Mouse (Mus musculus): ENCODE measurements around the gene Gata3. TPM values are rescaled to one million over a fixed set of nuclear protein-coding genes. Genes with fewer than 3 reads are reported as not detected.

Gata3 gene
- polyA plus RNA-seq, 1 experiment, result 4.0 TPM

DNA sequence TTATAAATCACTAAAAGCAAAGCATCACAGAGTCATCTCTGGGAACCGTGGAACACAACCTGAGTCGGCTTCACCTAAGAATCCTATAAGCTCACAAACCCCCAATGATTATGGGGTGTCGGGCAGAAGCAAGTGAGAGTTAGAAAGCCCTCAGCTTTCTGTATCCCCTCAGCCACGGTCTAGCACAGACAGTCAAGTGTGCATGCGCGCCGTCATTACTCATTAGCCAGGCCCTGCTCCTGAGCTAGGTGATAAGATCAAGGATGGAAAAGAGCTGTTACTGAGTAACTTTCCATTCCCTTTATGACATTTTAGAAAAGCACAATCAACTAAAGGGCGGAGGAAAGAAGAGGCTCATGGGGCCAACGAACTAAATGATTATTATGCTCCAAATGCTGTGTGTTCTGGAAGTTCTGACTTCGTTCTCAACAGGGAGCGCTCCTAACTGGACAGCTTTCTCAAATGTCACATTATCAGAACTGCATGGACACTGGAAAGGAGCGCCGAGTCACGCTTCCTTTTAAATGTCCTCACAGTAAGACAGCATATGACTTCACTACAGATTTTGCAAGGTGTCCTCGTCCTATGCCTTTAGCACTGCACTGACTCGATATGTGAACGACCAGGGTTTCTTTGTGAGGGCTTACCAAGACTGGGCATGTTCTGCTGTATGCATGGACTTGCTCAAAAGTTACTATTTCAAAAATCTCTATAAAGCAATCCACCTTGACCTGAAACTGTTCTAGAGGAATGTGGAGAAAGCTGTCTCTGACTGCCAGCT lies 29.0 kb upstream of the Gata3 start:
- no peak overlapping the region for H3K4me3 ChIP-seq (ENCODE audit: insufficient read depth, poor library complexity, severe bottlenecking)
- no peak overlapping the region for H3ac ChIP-seq (ENCODE audit: control insufficient read depth, insufficient read length, low read depth)
- no peaks in the 10 kb centered on the region for H3K79me3 ChIP-seq (ENCODE audit: low read depth)
- no peaks in the 10 kb centered on the region for H3K27me3 ChIP-seq (ENCODE audit: control insufficient read depth, insufficient read depth, insufficient read length)
- H3K36me3 ChIP-seq (ENCODE audit: control insufficient read depth, insufficient read depth), result peaks cover 14% of the 10 kb centered on the region
- TF ChIP-seq CEBPB (IDR thresholded peaks at IDR 0.05; ENCODE audit: low read depth) (no peak), MYOG (IDR thresholded peaks at IDR 0.05; ENCODE audit: control insufficient read depth, extremely low read depth, insufficient read length) (no peak), USF1 (IDR thresholded peaks at IDR 0.05; ENCODE audit: low read depth) (no peak), CTCF (IDR thresholded peaks at IDR 0.05; ENCODE audit: control insufficient read depth, insufficient read depth, insufficient read length) (no peak), MYOD1 (IDR thresholded peaks at IDR 0.05; ENCODE audit: control insufficient read depth, insufficient read length, low read depth) (no peak), MAX (IDR thresholded peaks at IDR 0.05) (no peak), FOSL1 (IDR thresholded peaks at IDR 0.05; ENCODE audit: insufficient read depth, low read length, poor library complexity, severe bottlenecking) (no peak)
- H3K79me2 ChIP-seq (ENCODE audit: control insufficient read depth, insufficient read depth), result no peaks in the 10 kb centered on the region

DNA sequence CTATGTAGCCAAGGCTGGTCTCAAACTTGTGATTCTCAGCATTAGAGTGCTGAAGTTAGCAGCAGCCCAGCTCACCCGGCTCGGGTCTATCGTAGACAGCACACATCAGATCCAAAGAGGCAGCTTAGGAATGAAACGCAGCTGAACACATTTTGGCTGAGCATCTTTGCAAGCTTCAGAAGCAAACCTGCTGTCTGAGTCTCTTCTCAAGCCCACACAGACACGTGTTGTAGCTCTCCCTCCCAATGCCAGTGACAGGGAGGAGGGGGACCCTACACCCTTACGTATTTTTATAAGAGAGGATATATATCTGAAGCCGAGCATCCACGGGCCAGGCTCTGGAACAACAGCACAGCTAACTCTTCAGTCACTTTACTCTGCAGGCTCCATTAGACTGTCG lies 27.8 kb upstream of the Gata3 start:
- TF ChIP-seq FOSL1 (IDR thresholded peaks at IDR 0.05; ENCODE audit: insufficient read depth, low read length, poor library complexity, severe bottlenecking) (no peak), MAX (IDR thresholded peaks at IDR 0.05) (no peak)
- Histone ChIP-seq H3K79me2 (ENCODE audit: control insufficient read depth, insufficient read depth) (no peaks in the 10 kb centered on the region), H3K36me3 (ENCODE audit: control insufficient read depth, insufficient read depth) (peaks cover 12% of the 10 kb centered on the region), H3K27me3 (ENCODE audit: control insufficient read depth, insufficient read depth, insufficient read length) (no peaks in the 10 kb centered on the region), H3ac (ENCODE audit: control insufficient read depth, insufficient read length, low read depth) (no peak overlapping the region), H3K4me3 (ENCODE audit: insufficient read depth, poor library complexity, severe bottlenecking) (no peak overlapping the region), H3K79me3 (ENCODE audit: low read depth) (no peaks in the 10 kb centered on the region)

DNA sequence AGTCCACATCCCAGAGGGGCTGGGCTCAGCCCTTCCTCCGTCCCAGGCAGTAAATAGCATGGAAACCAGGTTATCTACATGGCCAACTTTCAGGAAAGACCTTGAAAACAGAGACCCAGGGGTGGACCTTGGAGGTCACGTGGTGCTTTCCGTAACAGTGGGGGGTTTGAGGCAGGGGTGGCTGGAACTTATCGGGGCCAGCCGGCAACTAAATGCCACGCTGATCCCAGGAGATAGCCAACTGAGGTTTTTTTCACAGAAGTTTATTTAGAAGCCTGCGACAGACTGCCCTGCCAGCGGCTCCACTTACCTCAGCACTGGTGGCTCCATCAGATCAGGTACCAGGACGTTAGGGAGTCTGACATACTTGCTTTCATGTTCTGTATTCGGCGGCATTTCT lies 16.2 kb upstream of the Gata3 start:
- H3K36me3 ChIP-seq (ENCODE audit: control insufficient read depth, insufficient read depth), result no peaks in the 10 kb centered on the region
- no peak overlapping the region for H3ac ChIP-seq (ENCODE audit: control insufficient read depth, insufficient read length, low read depth)
- no peak overlapping the region for H3K4me3 ChIP-seq (ENCODE audit: insufficient read depth, poor library complexity, severe bottlenecking)
- no peaks in the 10 kb centered on the region for H3K79me3 ChIP-seq (ENCODE audit: low read depth)
- no peaks in the 10 kb centered on the region for H3K79me2 ChIP-seq (ENCODE audit: control insufficient read depth, insufficient read depth)
- no peak for TF ChIP-seq USF1 (IDR thresholded peaks at IDR 0.05; ENCODE audit: low read depth)
- TF ChIP-seq MYOD1 (IDR thresholded peaks at IDR 0.05; ENCODE audit: control insufficient read depth, insufficient read length, low read depth), result no peak
- TF ChIP-seq CTCF (IDR thresholded peaks at IDR 0.05; ENCODE audit: control insufficient read depth, insufficient read depth, insufficient read length), result no peak
- TF ChIP-seq MYOG (IDR thresholded peaks at IDR 0.05; ENCODE audit: control insufficient read depth, extremely low read depth, insufficient read length), result no peak
- TF ChIP-seq MAX (IDR thresholded peaks at IDR 0.05), result no peak
- no peak for TF ChIP-seq CEBPB (IDR thresholded peaks at IDR 0.05; ENCODE audit: low read depth)
- TF ChIP-seq FOSL1 (IDR thresholded peaks at IDR 0.05; ENCODE audit: insufficient read depth, low read length, poor library complexity, severe bottlenecking), result no peak
- H3K27me3 ChIP-seq (ENCODE audit: control insufficient read depth, insufficient read depth, insufficient read length), result no peaks in the 10 kb centered on the region

DNA sequence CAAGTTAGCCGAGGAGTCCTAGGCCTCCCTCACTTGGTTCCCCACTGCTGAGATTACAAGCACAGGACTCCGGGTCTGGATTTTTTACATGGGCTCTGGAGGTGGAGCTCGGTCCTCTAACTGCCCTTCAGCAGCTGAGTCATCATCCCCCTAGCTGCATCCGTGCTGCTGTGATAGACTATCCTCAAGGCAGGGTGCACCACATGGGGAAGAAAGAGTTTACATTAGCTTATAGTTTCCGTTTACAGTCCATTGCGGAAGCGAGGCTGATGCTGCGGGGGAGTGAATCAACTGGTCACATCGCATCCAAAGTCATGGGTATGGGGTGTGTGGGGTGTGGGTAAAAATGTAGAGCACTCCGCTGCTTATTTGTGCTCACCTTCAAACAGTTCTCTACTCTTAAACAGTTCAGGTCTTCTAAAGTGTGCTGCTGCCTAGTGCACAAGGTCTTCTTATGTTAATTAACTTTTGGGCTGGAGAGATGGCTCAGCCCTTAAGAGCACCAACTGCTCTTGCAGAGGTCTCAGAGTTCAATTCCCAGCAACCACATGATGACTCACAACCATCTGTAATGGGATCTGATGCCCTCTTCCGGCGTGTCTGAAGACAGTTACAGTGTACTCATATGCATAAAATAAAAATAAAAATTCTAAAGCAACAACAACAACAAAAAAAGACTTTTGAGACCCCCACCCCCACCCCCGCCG lies 14.2 kb upstream of the Gata3 start:
- Histone ChIP-seq H3K79me2 (ENCODE audit: control insufficient read depth, insufficient read depth) (no peaks in the 10 kb centered on the region), H3K36me3 (ENCODE audit: control insufficient read depth, insufficient read depth) (no peaks in the 10 kb centered on the region), H3ac (ENCODE audit: control insufficient read depth, insufficient read length, low read depth) (no peak overlapping the region), H3K4me3 (ENCODE audit: insufficient read depth, poor library complexity, severe bottlenecking) (no peak overlapping the region), H3K27me3 (ENCODE audit: control insufficient read depth, insufficient read depth, insufficient read length) (no peaks in the 10 kb centered on the region), H3K79me3 (ENCODE audit: low read depth) (no peaks in the 10 kb centered on the region)
- TF ChIP-seq CEBPB (IDR thresholded peaks at IDR 0.05; ENCODE audit: low read depth), result no peak
- TF ChIP-seq CTCF (IDR thresholded peaks at IDR 0.05; ENCODE audit: control insufficient read depth, insufficient read depth, insufficient read length), result no peak
- TF ChIP-seq FOSL1 (IDR thresholded peaks at IDR 0.05; ENCODE audit: insufficient read depth, low read length, poor library complexity, severe bottlenecking), result no peak
- no peak for TF ChIP-seq MAX (IDR thresholded peaks at IDR 0.05)
- TF ChIP-seq MYOG (IDR thresholded peaks at IDR 0.05; ENCODE audit: control insufficient read depth, extremely low read depth, insufficient read length), result no peak
- no peak for TF ChIP-seq MYOD1 (IDR thresholded peaks at IDR 0.05; ENCODE audit: control insufficient read depth, insufficient read length, low read depth)
- no peak for TF ChIP-seq USF1 (IDR thresholded peaks at IDR 0.05; ENCODE audit: low read depth)

DNA sequence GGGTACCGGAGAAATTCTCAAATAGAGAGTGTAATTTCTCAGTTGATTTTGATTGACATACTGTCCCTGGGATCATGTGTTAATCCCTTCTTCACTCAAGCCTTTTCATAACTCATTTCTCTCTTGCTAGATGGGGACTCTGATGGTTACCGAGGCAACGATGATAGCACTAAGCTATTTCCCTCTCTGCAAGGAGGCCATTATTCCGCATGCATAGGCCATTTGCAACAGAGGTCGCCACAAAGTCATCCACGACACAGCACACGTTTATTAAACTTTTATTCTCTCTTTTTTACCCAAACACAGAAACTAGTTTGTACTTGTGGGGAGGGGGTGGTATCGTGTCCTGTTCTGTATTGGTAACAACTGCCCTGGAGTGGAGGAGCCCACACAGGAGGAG lies 8.0 kb upstream of the Gata3 start:
- Histone ChIP-seq H3K27me3 (ENCODE audit: control insufficient read depth, insufficient read depth, insufficient read length) (no peaks in the 10 kb centered on the region), H3ac (ENCODE audit: control insufficient read depth, insufficient read length, low read depth) (no peak overlapping the region)
- TF ChIP-seq CTCF (IDR thresholded peaks at IDR 0.05; ENCODE audit: control insufficient read depth, insufficient read depth, insufficient read length), result no peak
- TF ChIP-seq MYOG (IDR thresholded peaks at IDR 0.05; ENCODE audit: control insufficient read depth, extremely low read depth, insufficient read length), result no peak
- TF ChIP-seq MAX (IDR thresholded peaks at IDR 0.05), result no peak
- no peak for TF ChIP-seq USF1 (IDR thresholded peaks at IDR 0.05; ENCODE audit: low read depth)
- TF ChIP-seq MYOD1 (IDR thresholded peaks at IDR 0.05; ENCODE audit: control insufficient read depth, insufficient read length, low read depth), result no peak
- TF ChIP-seq FOSL1 (IDR thresholded peaks at IDR 0.05; ENCODE audit: insufficient read depth, low read length, poor library complexity, severe bottlenecking), result no peak
- no peak for TF ChIP-seq CEBPB (IDR thresholded peaks at IDR 0.05; ENCODE audit: low read depth)

More for the DNA sequence above, 8.0 kb upstream of the Gata3 start:
- H3K79me2 ChIP-seq (ENCODE audit: control insufficient read depth, insufficient read depth), result no peaks in the 10 kb centered on the region
- H3K4me3 ChIP-seq (ENCODE audit: insufficient read depth, poor library complexity, severe bottlenecking), result no peak overlapping the region
- no peaks in the 10 kb centered on the region for H3K36me3 ChIP-seq (ENCODE audit: control insufficient read depth, insufficient read depth)
- H3K79me3 ChIP-seq (ENCODE audit: low read depth), result no peaks in the 10 kb centered on the region

Measured in C2C12 (cell line).